Mouse (Mus musculus): ENCODE data around the gene Qpctl.

- TF ChIP-seq CTCF (IDR thresholded peaks at IDR 0.05; ENCODE audit: low read depth, low read length) (no peak), GATA1 (IDR thresholded peaks at IDR 0.05; ENCODE audit: borderline replicate concordance, low read length) (no peak)
Observed at GRCm38 (mm10) chr7:19100290-19100689, 48.8 kb downstream of the Qpctl start.
